Comparison of ENCODE assay signal across 14 mouse cellular contexts in genomic region chr2:18059891-18060290, GRCm38 (mm10). TPM values are rescaled to one million over a fixed set of nuclear protein-coding genes. Genes with fewer than 3 reads are reported as not detected.
"Had no signal": no experiment of that assay in that cellular context is flagged by ENCODE, and none has a peak within 500 bp of the region (broad histone marks: within the 10 kb centered on the region; RNA-seq: fewer than 3 reads in every experiment).

No protein-coding gene starts in this region.

- H3K4me1 ChIP-seq: stomach, embryonic 15.5 days had no signal

- H3K27ac ChIP-seq: left cerebral cortex, adult 2 months; liver, embryonic 15.5 days; macrophage; stomach, embryonic 15.5 days had no signal

- DNase-seq: kidney, postnatal 25 days; lung, adult 2 months; lung, postnatal 10 days; right cerebral cortex, postnatal 14 days; thymus, adult 2 months; thymus, postnatal 25 days had no signal

- H3K36me3 ChIP-seq: limb, embryonic 10.5 days; liver, embryonic 15.5 days; stomach, embryonic 15.5 days had no signal

- H3K27me3 ChIP-seq: megakaryocyte, embryonic 14.5 days; stomach, embryonic 15.5 days had no signal

- H3K4me2 ChIP-seq: liver, embryonic 11.5 days; liver, embryonic 15.5 days; stomach, embryonic 15.5 days had no signal

- H3K9me3 ChIP-seq: limb, embryonic 10.5 days; liver, embryonic 15.5 days; megakaryocyte, embryonic 14.5 days; stomach, embryonic 15.5 days had no signal

- H3K4me3 ChIP-seq: left cerebral cortex, adult 2 months; liver, embryonic 15.5 days; megakaryocyte, embryonic 14.5 days; stomach, embryonic 15.5 days had no signal

- ATAC-seq: midbrain, embryonic 16.5 days had no signal

- H3K9ac ChIP-seq: liver, embryonic 15.5 days; stomach, embryonic 15.5 days had no signal

RNA-seq across cellular contexts. Expression of gene Skida1, which starts 11.0 kb away (rescaled TPM):
- polyA plus RNA-seq: macrophage had no signal
